Mouse (Mus musculus) urinary bladder, postnatal 14 days (tissue): ENCODE measurements around the gene Cdh1.

Experiments
- DNase-seq: peaks from one replicate; pipeline ENCODE4 v3.0.0; 2021; ENCODE audit warnings: low spot score

Gene Cdh1

GRCm38 (mm10) chr8:106623451-106623850 lies 20.3 kb downstream of the Cdh1 start:
- no peak for DNase-seq

DNA sequence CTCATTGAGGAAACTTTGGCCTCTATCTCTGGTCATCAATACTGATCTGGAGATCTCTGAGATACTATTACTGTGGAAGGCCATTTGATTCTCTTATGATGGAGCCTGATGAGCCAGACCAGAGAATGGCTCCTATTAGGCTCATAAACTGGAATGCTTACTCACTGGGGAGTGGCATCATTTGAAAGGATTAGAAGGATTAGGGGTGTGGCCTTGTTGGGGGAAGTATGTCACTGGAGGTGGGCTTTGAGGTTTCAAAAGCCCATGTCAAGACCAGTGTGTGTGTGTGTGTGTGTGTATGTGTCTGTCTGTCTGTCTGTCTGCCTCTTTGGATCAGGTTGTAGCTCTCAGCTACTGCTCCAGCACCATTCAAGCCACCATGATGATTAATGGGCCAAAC lies 20.8 kb downstream of the Cdh1 start:
- no peak for DNase-seq

GRCm38 (mm10) chr8:106624743-106625142 lies 21.6 kb downstream of the Cdh1 start:
- no peak for DNase-seq

GRCm38 (mm10) chr8:106626096-106626865 lies 23.1 kb downstream of the Cdh1 start:
- DNase-seq: no peak

DNA sequence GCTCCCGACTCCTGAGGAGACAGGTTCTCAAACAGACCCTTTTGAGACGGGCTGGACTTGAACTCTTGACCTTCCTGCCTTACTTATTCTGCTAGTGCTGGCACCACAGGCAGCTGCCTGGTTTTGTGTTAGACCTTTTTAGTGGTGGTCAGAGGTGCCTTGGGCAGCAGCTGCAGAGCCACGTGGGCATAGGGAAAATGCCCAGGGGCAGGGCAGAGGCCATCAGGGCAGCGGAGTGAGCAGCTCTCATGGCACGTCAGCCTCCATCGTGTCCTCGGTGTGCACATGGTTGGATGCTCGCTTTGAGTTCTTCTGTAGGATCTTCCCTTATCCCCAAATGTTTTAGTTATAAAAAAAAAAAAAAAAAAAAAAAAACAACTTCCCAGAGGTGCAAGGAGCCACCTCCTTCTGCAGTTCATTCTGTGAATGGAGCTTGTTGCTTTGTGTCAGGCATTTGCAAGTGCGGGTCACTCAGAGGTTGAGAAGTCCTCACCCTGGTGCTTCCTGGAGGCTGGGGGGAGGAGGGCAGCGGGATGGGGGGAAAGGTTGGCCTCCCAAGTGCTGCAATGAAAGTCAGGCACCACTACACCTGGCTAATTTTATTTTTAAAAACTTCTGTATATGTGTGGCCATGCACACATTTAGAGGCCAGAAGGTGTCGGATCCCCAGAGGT lies 25.3 kb downstream of the Cdh1 start:
- no peak for DNase-seq

DNA sequence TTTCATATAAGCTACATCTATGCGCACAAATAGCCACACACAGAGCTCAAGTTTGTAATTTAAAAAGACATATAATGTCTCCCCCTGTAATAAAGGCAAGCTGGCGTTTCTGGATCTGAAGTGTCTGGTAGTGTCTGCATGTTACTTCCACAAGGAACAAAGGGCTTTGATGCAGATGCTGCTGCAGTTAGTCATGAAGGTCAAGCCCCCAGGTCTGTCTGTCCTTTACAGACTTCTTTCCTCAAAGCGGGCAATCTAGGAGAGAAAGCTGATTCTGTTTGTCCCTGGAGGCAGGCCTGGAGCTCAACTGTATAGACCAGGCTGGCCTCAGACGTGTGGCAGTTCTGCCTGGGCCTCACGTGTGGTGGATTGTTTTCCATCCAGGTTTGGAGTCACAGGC lies 26.3 kb downstream of the Cdh1 start:
- DNase-seq: no peak

DNA sequence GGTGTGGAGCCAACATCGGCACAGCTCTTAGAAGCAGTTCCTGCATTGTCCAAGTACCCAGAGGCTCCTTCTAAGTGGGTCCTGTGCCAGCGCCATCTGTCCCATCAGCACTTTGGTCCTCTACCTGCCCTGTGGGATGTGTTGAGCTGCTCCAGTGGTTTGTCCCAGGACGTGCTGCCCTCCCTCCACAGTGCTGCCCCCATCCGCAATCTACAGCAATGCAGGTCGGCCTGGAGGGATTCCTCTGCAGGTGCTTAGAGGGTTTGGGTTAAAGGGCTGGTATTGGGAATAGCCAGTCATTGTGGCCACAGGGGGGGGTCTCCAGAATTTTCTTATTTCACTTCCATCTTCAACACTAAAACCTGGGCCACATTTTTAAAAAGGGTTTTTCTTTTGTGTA lies 28.8 kb downstream of the Cdh1 start:
- no peak for DNase-seq

GRCm38 (mm10) chr8:106632650-106633049 lies 29.5 kb downstream of the Cdh1 start:
- no peak for DNase-seq

DNA sequence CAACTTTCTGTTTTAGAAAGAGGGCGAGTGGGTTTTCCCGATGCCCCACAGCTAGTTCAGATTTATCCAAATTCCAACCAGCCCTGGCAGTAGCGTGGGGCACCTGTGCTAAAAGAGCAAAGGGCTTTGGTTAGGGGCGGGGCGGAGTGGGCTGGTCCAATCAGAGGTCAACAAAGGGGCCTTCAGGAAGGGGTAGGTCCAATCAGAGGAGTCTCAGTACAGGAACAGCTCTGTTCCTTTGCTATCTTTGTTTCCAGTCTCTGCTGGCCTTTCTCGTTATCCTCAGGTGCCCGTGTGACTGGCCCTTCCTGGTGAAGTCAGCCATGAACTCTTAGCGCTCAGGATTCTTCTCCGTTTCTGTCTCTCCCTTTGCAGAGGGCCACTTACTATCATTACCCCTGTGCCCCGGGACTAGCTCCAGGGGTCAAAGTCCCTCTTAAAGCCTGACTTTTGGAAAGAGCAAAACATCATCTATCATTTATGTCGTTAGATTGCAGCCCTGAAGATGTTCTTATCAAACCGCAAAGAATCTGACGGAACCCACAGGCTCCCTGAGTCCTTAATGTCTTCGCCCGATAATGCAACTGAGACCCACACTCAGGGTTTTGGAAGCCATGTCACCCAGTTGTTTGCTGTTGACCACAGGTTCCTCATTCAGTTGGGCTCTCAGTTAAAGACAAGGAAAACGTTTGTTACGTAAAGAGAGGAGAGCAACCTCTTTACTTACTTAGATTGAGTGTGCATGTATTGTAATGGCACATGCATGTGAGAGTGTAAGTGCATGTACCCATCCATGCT lies 30.4 kb downstream of the Cdh1 start:
- DNase-seq: no peak

DNA sequence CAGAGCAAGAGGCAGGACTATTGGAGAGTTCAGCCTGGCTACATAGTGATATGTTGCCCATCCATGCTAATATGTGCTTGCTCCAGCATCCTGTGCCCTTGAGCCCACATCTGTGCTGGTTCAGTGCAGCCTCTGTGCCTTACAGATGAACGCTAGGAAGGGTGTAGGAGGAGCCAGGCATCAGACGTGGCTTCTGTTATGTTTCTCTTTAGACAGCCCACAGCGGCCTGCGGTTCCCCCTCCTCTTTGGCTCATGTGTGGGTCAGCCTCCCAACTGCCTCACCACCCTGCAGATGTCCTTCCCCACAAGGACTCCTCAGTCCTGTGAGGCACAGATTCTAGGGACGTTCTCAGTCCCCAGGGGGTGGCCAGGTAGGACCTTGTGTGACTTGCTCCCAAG lies 32.1 kb downstream of the Cdh1 start:
- no peak for DNase-seq

GRCm38 (mm10) chr8:106637446-106637845 lies 34.3 kb downstream of the Cdh1 start:
- DNase-seq: no peak

DNA sequence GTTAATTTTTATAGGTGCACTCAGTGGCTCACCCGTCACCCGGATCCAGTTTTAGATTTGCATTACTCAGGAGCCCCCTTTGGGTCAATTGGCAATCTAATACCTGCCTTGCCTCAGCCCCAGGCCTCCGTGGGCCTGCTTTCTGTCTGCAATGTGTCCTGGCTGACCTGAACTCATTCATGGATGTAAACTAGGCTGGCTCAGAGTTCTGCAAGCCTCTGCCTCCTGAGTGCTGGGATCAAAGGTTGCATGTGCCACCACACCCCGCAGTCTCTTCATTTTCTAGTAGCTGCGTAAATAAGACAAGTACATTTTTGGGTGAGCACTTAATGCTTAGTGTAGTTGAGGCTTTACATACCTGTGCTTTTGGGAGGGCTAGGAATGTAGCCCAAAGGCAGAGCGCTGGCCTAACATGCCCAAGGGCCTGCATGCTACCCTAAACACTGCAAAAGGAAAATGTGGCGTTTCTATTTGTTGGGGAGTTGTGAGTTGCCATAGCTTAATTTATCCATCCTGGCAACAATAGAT lies 35.7 kb downstream of the Cdh1 start:
- DNase-seq: no peak

DNA sequence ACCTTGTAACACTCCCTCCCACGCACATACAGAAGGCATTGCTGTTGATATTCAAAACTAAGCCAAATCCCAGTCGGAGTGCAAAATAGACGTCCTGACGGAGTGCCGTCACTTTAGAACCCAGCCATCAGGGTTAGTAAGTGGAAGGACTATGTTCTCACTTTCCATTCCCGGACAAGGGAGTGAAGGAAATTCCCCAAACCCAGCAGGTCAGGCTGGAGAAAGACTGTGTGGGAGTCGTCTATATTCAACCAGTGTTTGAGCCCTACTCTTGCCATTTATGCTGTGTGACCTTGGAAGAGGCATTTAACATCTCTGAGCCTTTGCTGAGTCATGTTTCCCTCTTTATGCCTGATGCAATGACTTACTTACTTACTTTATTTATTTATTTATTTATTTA lies 37.1 kb downstream of the Cdh1 start:
- no peak for DNase-seq

GRCm38 (mm10) chr8:106640921-106641320 lies 37.8 kb downstream of the Cdh1 start:
- no peak for DNase-seq

GRCm38 (mm10) chr8:106642172-106642571 lies 39.0 kb downstream of the Cdh1 start:
- no peak for DNase-seq

DNA sequence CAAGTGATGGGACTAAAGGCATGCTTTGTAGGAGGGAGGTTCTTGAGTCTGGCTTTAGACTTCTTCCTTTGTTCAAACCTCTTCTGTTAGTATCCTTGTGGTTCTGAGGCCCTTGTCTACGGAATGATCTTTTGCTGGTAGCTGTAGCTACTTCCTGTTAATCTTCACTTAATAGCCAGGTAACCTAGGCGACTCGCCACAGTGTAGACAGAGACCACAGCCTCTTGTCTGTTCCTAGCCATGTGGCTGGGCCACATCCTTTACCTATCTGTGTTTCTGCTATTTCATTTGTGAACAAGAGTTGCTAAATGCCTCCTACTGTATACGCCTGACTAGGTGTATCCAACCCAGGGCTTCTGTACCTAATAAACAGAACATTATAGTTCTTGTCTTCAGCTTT lies 39.9 kb downstream of the Cdh1 start:
- no peak for DNase-seq

DNA sequence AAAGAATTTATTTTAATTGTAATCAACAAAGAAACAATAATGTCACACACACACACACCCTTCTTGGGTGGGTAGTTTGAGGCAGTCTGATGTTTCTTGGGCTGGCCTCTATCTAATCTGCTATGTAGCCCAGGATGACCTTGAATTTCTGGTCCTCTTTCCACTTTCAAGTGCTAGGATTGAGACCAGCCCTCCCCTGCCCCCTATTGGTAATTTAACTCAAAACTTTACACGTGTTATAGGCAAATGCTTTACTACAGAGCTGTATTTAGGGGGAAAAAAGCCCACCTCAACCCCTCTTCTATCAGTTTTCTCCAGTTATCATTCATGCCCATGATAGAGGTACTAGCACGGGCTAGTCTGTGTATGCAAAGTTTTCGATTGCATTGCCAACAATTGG lies 41.8 kb downstream of the Cdh1 start:
- DNase-seq: no peak

DNA sequence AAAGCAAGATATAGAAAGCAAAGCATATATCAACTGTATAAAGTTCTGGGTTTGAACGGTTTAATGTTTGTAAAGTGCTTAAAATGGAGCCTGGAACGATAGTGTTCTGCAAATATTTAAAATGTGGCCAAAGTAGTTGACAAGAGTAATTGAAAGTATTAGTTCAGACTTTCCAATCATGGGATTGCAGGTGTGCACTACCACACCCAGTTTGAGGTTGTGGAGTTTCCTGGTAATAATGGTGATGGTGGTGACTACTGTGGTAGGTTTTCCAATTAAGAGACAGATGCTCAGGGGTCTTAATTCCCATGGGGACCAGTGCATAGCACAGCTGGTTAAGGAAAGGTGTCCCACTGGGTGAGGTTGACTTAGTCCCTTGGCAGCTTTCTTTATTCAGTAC lies 43.0 kb downstream of the Cdh1 start:
- DNase-seq: no peak

DNA sequence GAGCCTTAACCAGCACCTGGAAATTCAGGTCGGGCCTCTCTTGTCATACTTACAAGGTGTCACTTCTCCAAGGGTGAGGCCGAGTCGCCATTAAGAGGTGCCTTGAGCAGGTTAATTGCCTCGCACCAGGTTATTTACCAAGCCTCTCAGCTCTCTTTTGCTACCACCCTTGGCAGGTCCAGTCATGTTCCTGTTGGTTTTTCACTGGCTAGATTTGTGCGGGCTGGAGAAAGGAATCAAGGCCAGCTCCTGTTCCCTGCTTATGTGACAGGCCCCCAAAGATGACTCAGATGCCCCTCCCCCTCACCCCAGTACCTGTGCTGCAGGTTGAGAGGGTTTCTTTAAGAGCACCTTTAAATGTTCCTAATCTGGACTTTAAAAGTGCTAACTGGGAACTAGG lies 43.6 kb downstream of the Cdh1 start:
- peak; percentile 83 for DNase-seq

DNA sequence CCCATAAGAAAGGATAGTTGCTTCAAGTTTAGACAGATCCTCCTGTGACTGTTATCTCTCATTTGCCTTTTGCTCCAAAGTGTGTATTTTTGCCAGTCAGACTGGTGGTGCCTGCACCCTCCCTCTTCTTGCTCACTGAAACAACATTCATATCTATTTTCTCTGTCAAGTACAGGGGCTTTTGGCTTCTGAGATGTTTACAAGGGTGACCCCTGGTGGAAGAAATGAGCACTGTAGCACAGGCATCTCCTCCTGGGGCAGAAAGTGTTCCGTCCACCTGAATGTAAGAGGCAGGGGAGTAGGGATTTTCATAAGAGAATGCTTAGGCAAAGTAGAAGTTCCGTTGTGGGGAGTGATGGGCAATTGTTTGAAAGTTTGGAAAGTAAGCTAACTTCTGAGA lies 44.2 kb downstream of the Cdh1 start:
- DNase-seq: peak; percentile 85

DNA sequence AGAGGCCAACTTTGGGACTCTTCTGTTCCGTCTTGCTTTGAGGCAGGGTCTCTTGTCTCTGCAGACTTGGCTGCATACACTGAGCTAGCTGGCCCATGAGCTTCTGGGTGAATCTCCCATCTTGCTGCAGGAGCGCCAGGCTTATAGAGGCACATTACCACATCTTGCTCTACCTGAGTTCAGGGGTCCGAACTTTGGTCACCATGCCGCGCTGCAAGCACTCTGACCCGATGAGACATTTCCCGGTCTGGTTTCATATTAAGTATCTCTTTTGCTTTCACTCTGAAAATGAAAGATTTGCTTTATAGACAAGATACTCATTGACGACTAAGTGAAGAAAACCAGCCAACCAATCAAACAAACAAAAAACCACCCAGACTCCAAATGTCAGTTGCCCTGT lies 45.3 kb downstream of the Cdh1 start:
- DNase-seq: no peak

- DNase-seq: no peak
Observed at GRCm38 (mm10) chr8:106651994-106652393, 48.8 kb downstream of the Cdh1 start.

- no peak for DNase-seq
Observed at GRCm38 (mm10) chr8:106656046-106656445, 52.9 kb downstream of the Cdh1 start.
